Mouse (Mus musculus) thymus, postnatal 36 days (tissue): ENCODE data around the gene Rnf130.

Experiments
- DNase-seq, 2 experiments: peaks; one replicate each; pipeline ENCODE4 v3.0.0; 2022; ENCODE audit warnings: mixed read lengths in 2 of 2

The Rnf130 gene

DNA sequence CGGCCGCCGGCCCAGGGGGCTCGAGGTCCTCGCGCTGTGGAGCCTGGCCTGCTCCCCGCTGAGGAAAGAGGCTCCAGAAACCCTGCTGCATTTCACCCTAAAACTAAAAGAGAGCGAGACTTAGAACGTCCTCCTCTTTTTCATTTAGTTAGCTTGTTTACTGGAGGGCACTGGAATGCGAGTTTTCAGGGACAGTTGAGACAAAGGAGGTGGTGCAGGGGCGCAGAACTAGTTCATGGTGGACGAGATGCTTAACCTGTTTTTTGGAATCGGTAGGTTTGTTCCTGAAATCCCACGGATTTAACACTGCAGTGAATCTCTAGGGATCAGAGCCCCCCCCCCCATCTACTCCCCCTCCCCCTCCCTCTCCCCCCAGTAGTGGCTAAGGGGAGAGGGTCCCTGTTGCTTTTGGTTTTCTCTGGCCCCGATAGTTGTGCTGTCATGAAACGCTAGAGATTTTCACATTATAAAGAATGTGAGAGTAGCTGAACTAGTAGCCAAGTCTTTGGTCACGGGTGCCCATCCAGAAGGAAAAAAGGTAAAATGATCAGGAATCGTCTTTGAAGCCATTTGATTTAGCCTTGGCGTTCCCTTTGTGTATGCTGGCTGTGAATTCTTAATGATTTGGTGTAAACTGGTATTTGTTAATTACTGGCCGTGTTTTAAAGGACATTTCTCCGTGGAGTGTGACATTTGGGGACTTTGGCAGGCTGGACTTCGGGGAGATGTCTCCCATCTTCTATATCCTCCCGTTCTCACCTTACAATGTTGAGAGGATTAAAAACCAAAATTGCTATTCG, 775 bp downstream of the Rnf130 start:
- no peak for DNase-seq

DNA sequence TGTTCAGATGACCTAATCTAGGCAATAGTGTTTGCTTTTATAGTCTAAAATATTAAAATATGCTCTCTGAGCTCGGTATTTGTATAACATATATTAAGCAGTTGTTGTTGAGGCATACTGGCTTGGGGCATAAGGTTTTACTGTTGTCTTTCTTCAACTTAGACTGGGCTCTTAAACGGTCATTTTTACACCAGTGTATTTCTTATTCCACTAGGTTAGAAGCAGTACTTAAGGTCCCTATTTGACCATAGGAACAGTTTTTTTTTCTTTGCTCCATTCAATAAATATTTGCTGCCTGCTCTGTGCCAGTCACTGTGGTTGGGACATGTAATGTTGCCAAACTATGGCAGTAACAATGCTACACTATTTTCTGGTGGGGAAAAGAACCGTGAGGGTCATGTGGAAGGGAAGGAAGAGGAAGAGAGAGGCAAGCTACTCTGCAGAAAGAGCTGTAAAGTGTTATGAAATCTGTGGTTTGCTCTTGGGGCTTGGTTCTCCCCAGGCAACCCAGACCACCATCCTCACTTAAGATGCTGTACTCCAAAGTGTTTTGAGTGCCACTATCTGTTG, 1.5 kb downstream of the Rnf130 start:
- no peak for DNase-seq

DNA sequence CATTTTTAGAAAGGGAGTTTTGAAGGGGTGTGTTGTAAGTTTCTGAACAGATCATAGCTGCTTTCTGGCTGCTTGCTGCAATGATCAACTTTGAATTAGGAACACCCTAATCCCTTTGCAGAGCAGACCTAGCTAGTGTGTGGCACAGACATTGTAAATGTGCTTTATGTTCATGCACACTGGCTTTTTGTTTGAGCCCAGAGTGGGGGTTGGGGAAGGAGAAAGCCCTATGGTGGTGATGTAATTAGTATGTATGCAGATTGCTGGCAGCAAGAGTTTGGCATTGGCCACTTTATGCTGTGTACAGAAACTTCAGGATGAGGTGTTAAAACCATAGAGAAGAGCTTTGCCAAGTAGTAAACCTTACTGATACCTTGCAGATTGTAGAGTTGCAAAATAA, 3.3 kb downstream of the Rnf130 start:
- no peak for DNase-seq

DNA sequence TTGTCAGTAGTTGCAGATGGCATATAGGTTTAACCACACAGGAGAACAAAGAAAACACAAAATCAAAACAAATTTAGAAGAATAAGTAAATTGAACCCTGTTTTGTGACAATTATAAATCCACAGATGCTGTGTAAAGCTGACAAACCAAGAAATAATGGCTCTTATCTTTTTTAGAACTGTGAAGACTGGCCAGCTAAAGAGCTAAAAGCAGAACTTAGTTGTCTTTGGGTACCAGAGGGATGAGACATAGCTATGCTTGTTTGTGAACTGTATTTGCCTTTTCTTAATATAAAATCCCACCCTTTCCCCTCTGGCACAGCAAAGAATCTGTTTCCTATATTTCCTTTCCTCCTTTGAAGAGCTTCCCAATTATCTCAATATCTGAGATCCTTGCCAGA, 9.0 kb downstream of the Rnf130 start:
- no peak for DNase-seq

DNA sequence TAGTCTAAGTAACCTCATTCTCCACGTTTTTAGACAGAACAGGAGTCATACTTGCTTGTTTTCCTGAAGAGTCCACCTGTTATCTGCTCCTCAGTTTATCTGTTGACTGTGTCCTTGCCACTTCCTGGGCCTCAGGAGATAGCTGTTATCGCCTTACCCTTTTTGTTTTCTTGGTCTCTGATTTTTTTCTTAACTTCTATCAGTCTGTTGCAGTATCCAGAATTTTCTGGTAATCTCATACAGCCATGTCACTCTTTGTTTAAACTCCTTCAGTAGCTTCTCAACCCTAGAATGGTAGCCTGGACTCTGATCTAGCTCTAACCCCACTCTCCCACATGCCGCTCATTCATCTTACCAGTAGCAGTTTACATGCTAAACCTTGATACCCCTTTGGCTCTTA, 10.6 kb downstream of the Rnf130 start:
- no peak for DNase-seq

DNA sequence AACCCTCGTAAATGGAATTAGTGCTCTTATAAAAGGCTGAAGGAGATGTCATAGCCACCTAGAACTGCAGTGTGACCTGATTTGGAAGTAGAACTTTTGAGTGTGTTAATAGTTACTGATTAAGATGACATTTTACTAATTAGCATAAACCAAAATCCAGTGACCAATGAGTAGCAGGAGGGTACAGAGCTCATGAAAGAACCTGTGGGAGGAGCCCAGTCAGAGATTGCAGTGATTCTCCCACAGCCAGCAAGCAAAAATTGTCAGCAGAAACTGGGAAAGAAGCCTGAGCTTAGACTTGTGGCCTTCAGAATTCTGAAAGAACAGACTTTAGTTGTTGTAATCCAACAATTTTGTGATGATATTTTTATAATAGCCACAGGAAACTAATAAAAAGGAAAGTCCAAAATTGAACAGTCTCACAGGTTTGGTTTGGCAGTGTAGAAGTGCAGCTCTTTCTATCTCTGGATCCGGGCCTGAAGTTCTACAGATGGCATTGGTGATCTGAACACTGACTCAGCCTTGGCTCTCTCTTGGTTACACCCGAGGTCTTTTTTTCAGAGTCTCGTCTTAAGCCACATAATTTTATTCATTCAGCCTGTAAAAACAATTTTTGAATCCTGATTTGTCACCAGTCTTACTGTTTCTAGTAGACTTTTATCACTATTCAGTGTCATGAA, 11.8 kb downstream of the Rnf130 start:
- no peak for DNase-seq

DNA sequence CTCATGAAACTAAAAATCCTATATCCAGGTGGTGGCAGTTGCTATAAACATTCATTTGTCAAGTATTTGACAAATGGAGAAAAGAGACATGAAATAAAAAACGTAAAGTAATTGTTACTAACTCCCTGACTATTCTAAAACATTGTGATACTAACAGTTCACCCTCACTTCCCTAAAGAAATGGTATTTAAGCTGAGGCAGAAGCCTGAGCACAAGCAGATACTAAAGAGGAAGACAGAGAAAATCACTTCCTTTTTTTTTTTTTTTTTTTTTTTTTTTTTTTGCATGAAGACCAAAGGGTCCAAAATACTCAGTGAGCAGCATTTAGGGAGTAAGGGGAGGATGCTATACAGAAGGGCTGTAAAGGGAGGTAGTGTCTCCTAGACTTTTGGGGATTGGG, 13.6 kb downstream of the Rnf130 start:
- DNase-seq = no peak

DNA sequence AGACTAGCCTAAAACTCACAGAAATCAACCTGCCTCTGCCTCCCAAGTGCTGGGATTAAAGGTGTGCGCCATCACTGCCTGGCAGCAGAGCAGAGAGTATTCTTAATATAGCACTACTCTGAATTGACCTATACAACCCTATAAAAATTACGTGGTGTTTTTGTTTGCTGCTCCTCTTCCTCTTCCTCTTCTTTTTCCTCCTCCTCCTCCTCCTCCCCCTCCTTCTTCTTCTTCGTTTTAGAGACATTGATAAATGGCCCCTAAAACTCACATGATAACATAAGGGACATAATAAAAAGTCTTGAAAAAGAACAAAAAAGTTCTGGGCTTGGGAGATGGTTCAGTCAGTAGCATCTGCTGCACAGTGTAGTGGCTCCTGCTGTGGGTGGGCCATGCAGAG, 16.0 kb downstream of the Rnf130 start:
- DNase-seq = no peak

DNA sequence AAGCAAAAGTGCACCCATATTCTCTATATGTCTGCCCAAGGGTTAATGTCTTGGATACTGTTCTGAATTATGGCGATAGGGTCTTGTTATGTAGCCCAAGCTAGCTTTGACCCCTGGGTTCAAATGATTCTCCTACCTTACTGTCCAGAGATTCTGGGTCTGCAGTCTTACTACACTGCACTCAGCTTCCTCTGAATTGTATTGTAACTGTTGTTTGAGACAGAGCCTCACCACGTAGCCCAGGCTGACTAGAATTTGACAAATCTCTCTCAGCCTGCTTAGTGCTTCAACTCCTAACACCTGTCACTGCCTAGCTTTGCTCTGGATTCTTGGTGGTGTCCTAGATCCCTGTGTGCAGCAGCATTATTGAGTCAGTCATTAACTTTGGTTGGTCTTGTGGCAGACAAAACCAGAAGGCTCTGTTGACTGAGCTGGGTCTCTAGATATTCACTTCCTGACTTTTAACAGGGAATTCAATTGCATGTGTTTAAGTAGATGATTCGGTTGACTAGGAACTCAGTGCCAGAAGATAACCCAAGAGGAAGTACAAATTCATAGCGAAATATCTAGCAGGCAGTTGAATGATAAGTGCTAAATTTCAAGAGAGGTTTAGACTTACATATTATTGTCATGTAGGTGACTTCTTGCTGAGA, 17.3 kb downstream of the Rnf130 start:
- no peak for DNase-seq

DNA sequence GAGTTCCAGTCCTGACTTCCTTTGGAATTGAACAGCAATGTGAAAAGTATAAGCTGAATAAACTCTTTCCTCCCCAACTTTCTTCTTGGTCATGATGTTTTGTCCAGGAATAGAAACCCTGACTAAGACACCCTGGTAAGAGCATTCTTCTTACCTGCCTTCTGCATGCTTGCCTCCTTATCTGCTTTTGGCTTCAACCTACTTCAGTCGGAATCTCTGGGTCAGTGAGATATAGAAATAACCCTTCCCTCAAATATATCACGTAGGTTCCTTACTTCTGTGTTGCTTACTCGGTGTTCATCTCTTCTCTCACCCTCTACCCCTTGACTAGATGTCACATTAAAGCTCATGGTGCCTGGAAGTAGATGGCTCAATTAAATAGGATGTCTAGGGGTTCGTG, 19.3 kb downstream of the Rnf130 start:
- no peak for DNase-seq

DNA sequence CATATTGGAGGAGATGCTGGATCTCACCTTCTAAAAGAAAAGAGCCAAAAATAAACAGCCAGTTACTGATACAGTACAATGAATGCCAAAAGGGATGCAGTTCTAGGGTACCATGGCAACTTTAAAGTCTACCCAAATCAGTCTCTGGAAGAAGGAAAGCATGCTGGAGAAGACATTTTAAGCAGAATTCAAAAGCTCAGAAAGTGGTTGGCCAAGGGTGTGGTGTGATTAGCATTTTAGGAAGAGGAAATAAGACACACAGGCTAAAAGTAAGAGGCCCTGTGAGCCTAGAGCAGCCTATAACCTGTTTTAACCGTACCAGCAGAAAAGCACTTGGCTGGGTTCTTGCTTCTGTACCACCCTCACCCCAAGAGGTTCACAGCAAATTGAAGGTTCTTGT, 22.5 kb downstream of the Rnf130 start:
- no peak for DNase-seq

DNA sequence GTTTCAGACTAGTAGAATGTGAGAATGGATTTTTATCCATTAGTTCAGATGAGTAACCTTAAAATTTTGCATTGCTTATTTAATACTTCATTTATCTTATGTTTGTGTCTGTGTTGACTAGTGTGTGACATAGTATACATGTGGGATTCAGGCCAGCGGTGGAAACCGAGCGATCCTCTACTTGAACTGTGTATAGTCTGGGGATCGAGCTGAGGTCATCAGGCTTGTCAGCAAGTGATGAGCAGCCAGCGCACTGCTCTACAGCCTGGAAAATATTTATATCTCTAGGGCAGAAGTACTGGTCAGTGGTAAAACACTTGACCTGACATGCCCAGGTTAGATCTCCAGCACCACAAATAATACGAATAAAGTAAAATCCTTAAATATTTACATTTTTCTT, 23.0 kb downstream of the Rnf130 start:
- no peak for DNase-seq

DNA sequence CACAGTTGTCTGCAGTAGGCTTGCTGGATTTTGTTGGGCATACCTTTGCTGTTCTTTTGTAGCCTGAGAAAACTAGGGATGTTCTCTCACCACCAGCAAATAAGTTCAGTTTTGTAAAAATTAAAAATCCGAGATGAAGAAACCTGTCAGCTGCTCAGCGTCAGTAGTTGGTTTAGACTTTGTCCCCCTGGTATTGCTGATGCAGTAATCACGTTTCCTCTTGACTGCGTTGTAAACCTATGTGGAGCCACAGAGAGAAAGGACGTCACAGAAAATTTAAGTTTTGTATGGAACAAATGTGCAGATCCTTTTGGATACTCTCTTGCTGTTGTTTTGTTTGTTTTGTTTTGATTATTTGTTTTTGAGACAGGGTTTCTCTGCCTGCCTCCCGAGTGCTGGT, 25.2 kb downstream of the Rnf130 start:
- no peak for DNase-seq

DNA sequence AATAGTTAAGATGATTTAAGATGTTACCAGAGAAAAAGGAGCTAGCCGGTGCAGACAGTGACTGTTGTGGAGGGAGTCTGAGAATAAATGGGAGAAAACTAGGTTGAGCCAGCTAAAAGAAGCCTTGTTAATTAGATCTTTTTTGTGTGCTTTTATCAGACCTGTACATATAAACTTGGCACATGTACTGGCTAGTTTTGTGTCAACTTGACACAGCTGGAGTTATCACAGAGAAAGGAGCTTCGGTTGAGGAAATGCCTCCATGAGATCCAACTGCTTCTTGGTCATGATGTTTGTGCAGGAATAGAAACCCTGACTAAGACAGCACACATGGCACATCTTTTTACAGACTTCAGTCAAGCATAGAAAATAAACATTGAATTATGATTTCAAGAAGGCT, 32.6 kb downstream of the Rnf130 start:
- no peak for DNase-seq

DNA sequence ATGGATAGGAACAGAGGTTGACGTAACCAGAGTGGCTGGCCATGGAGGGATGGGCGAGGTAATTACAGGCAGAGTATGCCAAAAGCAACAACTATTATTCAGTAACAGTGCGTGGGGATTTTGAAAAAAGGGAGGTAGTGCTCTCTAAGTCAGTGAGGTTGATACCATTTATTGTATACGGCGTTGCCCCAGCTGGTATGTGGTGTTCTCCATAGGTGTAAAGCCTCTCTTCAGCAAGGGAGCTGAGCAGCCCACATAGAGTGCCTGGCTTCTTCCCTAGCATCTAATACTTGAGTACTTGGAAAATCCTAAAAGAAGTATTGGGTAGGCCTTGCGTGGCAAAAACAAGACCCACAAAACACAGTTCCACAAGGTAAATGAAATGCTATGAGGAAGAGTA, 33.1 kb downstream of the Rnf130 start:
- DNase-seq = no peak

DNA sequence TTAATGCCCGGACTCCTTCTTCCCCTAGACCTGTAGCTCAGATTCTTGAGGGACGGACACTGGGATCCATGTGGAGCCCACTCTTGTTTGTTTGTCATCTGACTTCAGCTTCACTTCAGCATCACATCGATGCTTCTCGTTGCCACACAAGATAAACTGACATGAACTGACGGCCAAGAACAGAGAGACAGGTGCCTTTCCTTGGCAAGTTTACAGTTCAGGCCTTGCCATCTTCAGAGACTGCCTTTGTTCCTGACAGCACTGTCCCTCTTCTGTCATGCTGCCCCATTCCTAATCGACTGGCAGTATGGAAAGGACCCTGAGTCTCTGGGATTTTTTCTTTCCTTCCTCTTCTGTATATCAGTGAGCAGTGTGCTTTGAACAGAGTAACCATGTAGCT, 33.9 kb downstream of the Rnf130 start:
- DNase-seq = no peak

DNA sequence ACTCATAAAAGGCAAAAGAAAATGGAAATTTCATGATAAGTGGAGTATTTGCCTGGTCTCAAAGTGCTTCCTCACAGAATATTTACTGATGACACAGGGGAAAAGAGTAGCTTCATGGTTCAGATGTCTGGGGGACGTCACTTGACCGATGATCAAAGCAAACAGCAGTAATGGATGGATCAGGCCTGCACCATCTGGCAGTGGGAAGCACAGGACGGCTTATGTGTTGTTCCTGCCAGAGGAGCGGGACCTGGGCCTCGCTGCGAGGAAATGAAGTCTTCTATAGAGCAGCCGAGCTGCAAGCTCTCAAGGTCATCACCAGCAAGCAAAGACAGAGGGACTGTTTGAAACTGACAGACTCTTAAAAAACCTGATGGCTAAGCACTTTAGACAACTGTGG, 37.0 kb downstream of the Rnf130 start:
- no peak for DNase-seq

DNA sequence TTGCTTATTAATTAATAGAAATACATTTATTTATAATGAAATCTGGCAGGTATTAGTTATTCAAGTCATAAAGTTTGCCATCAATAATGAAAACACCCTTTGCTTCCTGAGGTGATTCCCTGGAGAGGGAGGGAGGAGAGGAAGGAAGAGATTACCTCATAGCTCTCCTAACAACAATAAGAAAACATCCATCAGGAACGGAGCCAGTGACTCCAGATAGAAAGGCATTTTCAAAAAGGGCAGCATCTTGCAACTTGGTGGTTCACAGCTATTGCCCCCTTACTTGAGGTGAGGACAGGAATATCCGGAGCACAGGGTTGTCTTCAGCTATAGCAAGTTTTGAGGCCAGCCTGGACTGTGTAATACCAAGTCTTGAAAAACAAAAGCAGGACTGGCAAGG, 40.9 kb downstream of the Rnf130 start:
- DNase-seq = no peak

DNA sequence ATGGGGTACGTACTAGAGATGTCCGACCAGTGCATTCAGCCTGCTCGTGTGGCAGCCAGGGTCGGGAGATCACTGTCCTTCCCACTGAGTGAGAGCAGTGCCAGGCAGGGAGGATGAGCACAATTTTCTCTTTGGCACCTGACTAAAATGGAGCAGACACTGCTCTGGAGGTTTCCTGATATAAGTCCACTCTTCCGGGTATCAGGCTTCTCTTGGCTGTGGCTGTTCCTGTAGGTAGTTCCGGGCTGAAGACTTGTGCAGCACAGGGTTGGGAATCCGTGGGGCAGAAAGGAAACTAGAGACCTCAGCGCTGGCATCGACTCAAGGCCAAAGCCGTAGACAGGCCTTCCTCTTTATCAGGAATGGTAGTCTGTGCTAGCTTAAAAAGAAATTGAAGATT, 48.7 kb downstream of the Rnf130 start:
- DNase-seq = no peak

DNA sequence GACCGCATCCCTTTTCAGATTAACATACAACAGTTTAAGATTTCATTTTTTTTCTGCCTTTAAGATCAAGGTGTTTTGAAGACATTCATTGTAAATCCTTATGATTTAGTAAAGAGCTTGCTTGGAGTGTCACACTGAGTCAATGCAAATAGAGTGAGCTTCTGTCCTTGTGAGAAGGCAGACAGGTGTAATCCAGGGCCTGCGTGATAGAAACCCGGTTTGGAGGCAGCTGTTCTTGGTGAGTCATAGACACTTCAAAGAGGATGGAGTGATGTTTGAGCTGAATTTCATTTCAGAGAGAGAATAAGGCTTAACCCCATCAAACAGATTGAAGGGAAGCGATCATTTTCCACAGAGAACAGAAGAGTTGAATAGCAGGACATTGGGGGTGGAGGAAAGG, 51.6 kb downstream of the Rnf130 start:
- no peak for DNase-seq

DNA sequence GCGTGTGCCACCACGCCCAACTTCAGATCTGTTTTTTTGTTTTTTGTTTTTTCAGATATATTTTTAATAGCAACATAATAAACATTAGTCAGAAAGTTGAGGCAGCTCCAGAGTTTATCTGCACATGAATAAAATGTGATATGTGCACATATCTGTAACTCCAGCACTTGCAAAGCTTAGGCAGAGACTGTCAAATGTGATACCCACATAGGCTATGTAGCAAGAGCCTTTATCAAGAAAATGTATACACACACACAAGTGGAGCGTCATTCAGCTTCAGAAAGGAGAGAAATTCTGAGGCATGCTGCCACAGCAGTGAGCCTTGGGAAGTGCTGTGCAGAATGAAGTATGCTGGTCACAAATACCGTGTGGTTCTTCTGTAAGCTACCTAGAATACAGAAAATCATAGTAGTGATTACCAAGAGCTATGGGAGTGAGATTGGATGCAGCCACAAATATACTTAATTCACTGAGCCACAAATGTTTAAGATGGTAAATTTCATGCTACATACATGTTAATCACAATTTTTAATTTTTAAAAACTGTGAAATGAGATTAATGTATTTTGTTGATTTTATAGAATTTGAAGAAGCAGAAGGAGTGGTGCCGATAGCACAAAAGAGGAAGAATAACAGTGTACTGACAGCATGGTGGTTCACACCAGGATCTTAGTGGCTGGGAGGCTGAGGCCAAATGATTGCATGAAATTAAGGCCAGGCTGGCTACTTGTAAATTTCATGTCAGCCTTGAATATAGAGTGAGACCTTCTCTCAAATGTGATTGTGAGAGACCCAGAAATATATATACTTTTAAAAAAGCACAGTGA, 56.4 kb downstream of the Rnf130 start:
- DNase-seq = no peak

DNA sequence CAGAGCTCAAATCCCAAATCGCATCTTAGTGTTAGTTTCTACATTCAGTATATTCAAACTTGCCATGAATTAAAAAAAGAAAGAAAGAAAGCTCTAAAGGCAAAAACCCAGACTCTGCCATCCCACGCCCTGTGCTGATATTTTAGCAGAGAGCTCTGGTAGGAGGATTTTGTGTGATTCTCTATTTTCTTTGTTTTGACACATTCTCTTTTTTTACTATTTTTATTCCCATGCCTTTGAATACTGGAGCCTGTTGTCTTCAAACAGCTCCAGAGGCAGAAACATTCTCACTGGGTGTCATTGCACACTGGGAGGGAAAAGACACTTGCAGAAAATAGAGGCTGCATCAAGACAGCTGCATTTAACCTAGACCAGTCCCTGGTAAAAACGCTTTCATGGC, 61.1 kb downstream of the Rnf130 start:
- DNase-seq = no peak

DNA sequence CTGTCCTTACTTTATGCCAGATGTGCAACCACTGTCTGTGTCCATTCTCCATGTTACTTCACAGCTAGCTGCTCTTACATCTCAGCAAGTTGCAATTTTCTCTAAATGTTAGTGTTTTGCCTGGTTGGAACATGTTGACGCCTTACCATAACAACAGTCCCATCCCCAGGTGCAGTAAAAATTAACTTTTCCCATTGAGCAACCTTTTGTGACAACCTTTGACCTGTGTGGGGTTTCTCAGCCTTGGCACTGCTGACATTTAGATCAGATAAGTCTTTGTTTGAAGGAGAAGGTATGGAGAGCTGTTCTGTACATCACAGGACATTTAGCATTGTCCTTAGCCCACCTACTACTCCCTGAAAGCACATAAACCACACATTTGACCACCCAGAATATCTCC, 64.7 kb downstream of the Rnf130 start:
- no peak for DNase-seq
